Comparison of ENCODE assay signal across 8 mouse cellular contexts in the genomic region with DNA sequence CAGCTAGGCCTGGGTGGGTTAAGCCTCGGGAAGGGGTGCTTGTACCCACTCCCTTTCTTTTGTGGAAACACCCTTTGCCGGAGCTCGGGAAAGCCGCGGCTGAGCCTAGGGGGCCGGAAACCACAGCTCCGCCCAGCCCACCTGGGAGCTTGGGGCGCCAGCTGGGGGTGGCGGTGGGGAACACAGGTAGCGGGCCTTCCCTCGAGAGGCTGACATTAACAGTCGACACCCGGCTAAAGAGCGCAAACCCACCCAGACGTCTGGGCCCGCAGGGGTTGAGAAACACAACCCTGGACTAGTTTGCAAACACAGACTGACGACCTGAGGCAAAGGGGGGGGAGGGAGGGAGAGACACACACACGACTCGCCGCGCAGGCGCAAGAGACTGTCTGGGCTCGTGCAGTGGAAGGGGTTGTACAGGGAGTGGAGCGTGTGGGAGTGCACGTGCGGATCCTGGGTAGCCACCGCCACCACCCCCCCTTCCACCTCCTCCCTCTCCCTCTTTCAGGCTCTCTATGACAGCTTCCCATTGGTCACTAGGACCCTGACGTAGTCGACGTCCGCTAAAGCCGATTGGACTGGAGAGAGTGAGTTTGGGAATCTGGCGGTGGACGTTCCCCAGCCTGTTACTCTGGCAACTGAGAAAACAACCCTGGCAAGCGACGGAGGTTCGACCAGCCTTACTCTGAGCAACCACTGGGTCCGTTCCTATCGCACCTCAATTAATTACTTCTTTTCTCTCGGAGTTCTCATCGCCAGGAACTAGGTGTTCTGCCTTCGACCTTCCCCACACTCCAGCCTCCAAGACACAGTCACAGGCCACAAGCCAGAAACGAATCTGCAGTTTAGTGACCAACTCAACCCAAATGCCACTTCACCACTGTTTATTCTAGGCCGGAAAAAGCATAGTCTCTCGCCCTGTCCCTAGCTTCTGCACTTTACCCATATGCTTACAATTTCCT. TPM values are rescaled to one million over a fixed set of nuclear protein-coding genes. Genes with fewer than 3 reads are reported as not detected.
A peak's percentile ranks its signal among the peaks of the same experiment; 100 is the strongest.
DNase-seq lines count a peak whose midpoint lies in the region; ATAC-seq and TF ChIP-seq lines count a peak whose summit lies in the region.

No protein-coding gene starts in this region.

- peak overlapping the region; percentile 90 for H3K4me2 ChIP-seq in forebrain, embryonic 16.5 days (ENCODE audit: low read length)
- H3K4me2 ChIP-seq in neural tube, embryonic 15.5 days, result peak overlapping the region; percentile 96

- DNase-seq in G1E (ENCODE audit: low spot score), result peak; percentile 95
- DNase-seq in cerebellum, adult 2 months, result peak; percentile 90 to 98
- peak; percentile 84 to 86 for DNase-seq in heart, postnatal 36 days
- DNase-seq in layer of hippocampus, adult 18-20 months (ENCODE audit: low spot score in 2 of 2), result peak; percentile 93 to 94
- peak; percentile 83 for DNase-seq in lung, adult 2 months
- peak; percentile 96 for DNase-seq in testis, postnatal 14 days (ENCODE audit: low spot score)

- H3K36me3 ChIP-seq in G1E (replicated peaks), result peaks cover 9% of the 10 kb centered on the region
- H3K36me3 ChIP-seq in forebrain, embryonic 16.5 days (ENCODE audit: control insufficient read depth, insufficient read depth), result no peaks in the 10 kb centered on the region
- H3K36me3 ChIP-seq in neural tube, embryonic 15.5 days, result no peaks in the 10 kb centered on the region

- ATAC-seq in G1E (ENCODE audit: extremely low read depth, insufficient number of reproducible peaks, low FRiP score, poor library complexity, severe bottlenecking), result peak; percentile 73
- peak; percentile 92 for ATAC-seq in forebrain, embryonic 16.5 days
- ATAC-seq in neural tube, embryonic 15.5 days (ENCODE audit: low FRiP score), result peak; percentile 93

- peak overlapping the region; percentile 64 for H3K9ac ChIP-seq in forebrain, embryonic 16.5 days (replicated peaks; ENCODE audit: low read depth, low read length)
- peak overlapping the region; percentile 60 for H3K9ac ChIP-seq in neural tube, embryonic 15.5 days (replicated peaks)

- no peaks in the 10 kb centered on the region for H3K9me3 ChIP-seq in G1E (replicated peaks)
- no peaks in the 10 kb centered on the region for H3K9me3 ChIP-seq in forebrain, embryonic 16.5 days (ENCODE audit: control insufficient read depth, low read length)
- no peaks in the 10 kb centered on the region for H3K9me3 ChIP-seq in neural tube, embryonic 15.5 days (replicated peaks)

- H3K27ac ChIP-seq in cerebellum, adult 2 months (ENCODE audit: insufficient read depth, low read length), result peak overlapping the region; percentile 98
- peak overlapping the region; percentile 99 for H3K27ac ChIP-seq in forebrain, embryonic 16.5 days (ENCODE audit: low read length)
- H3K27ac ChIP-seq in neural tube, embryonic 15.5 days (replicated peaks), result peak overlapping the region; percentile 98

- no peaks in the 10 kb centered on the region for H3K27me3 ChIP-seq in G1E (ENCODE audit: insufficient read depth, low read length)
- no peaks in the 10 kb centered on the region for H3K27me3 ChIP-seq in cerebellum, adult 2 months (ENCODE audit: control insufficient read depth, insufficient read depth, low read length)
- H3K27me3 ChIP-seq in forebrain, embryonic 16.5 days (replicated peaks; ENCODE audit: control insufficient read depth, insufficient read depth, low read length), result peaks cover 10% of the 10 kb centered on the region
- H3K27me3 ChIP-seq in neural tube, embryonic 15.5 days (replicated peaks), result peaks cover 28% of the 10 kb centered on the region

- WGBS in cerebellum, adult 2 months, result 1% methylated on average over 42 of the region's 45 CpGs
- under 1% methylated on average over 42 of the region's 45 CpGs for WGBS in forebrain, embryonic 16.5 days
- under 1% methylated on average over 45 of the region's 45 CpGs for WGBS in lung, adult 2 months
- under 1% methylated on average over 44 of the region's 45 CpGs for WGBS in neural tube, embryonic 15.5 days

- peaks cover 81% of the 10 kb centered on the region for H3K4me1 ChIP-seq in G1E (ENCODE audit: insufficient read depth, low read depth, low read length)
- H3K4me1 ChIP-seq in cerebellum, adult 2 months (ENCODE audit: control insufficient read depth, insufficient read depth, low read length), result peaks cover 5% of the 10 kb centered on the region; the same call in 1 of the 2 replicates
- peaks cover 47% of the 10 kb centered on the region for H3K4me1 ChIP-seq in forebrain, embryonic 16.5 days (replicated peaks; ENCODE audit: control insufficient read depth, insufficient read depth, low read length)
- H3K4me1 ChIP-seq in lung, adult 2 months (ENCODE audit: control insufficient read depth, insufficient read depth, low read length), result peaks cover 6% of the 10 kb centered on the region; the same call in 1 of the 2 replicates
- peaks cover 60% of the 10 kb centered on the region for H3K4me1 ChIP-seq in neural tube, embryonic 15.5 days

- peak; percentile 81 for TF ChIP-seq POLR2A in cerebellum, adult 2 months (IDR thresholded peaks at IDR 0.05; ENCODE audit: borderline replicate concordance, insufficient read depth, low read length)
- peak; percentile 82 for TF ChIP-seq POLR2A in lung, adult 2 months (IDR thresholded peaks at IDR 0.05; ENCODE audit: borderline replicate concordance, extremely low read depth, low read depth, low read length)

- peak overlapping the region; percentile 78 for H3K4me3 ChIP-seq in G1E (ENCODE audit: low read depth, low read length)
- peak overlapping the region; percentile 78 for H3K4me3 ChIP-seq in cerebellum, adult 2 months (replicated peaks; ENCODE audit: insufficient read depth, low read depth, low read length)
- peak overlapping the region; percentile 75 for H3K4me3 ChIP-seq in forebrain, embryonic 16.5 days (replicated peaks; ENCODE audit: low read length)
- peak overlapping the region; percentile 87 for H3K4me3 ChIP-seq in lung, adult 2 months (replicated peaks; ENCODE audit: extremely low read depth, low read depth, low read length)
- H3K4me3 ChIP-seq in neural tube, embryonic 15.5 days (replicated peaks), result peak overlapping the region; percentile 65

- TF ChIP-seq CTCF in G1E (IDR thresholded peaks at IDR 0.05; ENCODE audit: low read depth, low read length), result no peak
- no peak for TF ChIP-seq CTCF in cerebellum, adult 2 months (IDR thresholded peaks at IDR 0.05; ENCODE audit: borderline replicate concordance, insufficient read depth, low read depth, low read length)
- no peak for TF ChIP-seq CTCF in lung, adult 2 months (IDR thresholded peaks at IDR 0.05; ENCODE audit: insufficient read depth, low read length)

- intact Hi-C loops in heart, postnatal 36 days (cut with DNase I), result loop anchor here (1.0 to 10.0 kb wide), 6 partner anchors 9 to 816 kb away; a partner anchor contains a TSS

RNA-seq across cellular contexts. Expression of a gene that starts 5.3 kb away (rescaled TPM):
- total RNA-seq in G1E (2014; fragmentation: Nextera tagmentation) (145 and 185 TPM in 2 replicates), G1E (2017) (3.9 and 4.8 TPM in 2 replicates)
- polyA plus RNA-seq in G1E (2012), result 104 and 111 TPM in 2 replicates
- 14.0 and 16.5 TPM in 2 replicates for polyA plus RNA-seq in cerebellum, adult 2 months (2012; rRNA removed)
- polyA plus RNA-seq in forebrain, embryonic 16.5 days (2015; fragmentation: Nextera tagmentation; extraction: Ambion mirVana), result 48.4 and 52.8 TPM in 2 replicates
- 10 to 100 TPM; 26.1 to 29.1 TPM for total RNA-seq in heart, postnatal 36 days (2021)
- total RNA-seq in layer of hippocampus, adult 18-20 months (2021), result 10 to 100 TPM; 35.7 to 39.3 TPM
- 19.4 and 21.0 TPM in 2 replicates for polyA plus RNA-seq in lung, adult 2 months (2012; rRNA removed)
- 29.4 and 32.6 TPM in 2 replicates for polyA plus RNA-seq in neural tube, embryonic 15.5 days (2015; fragmentation: Nextera tagmentation; extraction: Ambion mirVana)

RNA-seq across cellular contexts. Expression of a gene that starts 20.7 kb away (rescaled TPM):
- total RNA-seq in G1E (2014; fragmentation: Nextera tagmentation), result 2.6 TPM in 2 replicates
- 0.93 and 1.2 TPM in 2 replicates for total RNA-seq in G1E (2017)
- 2.2 and 3.0 TPM in 2 replicates for polyA plus RNA-seq in G1E (2012)
- 5.7 and 6.0 TPM in 2 replicates for polyA plus RNA-seq in cerebellum, adult 2 months (2012; rRNA removed)
- polyA plus RNA-seq in forebrain, embryonic 16.5 days (2015; fragmentation: Nextera tagmentation; extraction: Ambion mirVana), result 5.9 and 6.2 TPM in 2 replicates
- 10 to 100 TPM; 23.3 to 29.6 TPM for total RNA-seq in heart, postnatal 36 days (2021)
- total RNA-seq in layer of hippocampus, adult 18-20 months (2021), result 1 to 10 TPM; 2.5 to 2.7 TPM
- 37.8 and 63.1 TPM in 2 replicates for polyA plus RNA-seq in lung, adult 2 months (2012; rRNA removed)
- 6.2 and 9.1 TPM in 2 replicates for polyA plus RNA-seq in neural tube, embryonic 15.5 days (2015; fragmentation: Nextera tagmentation; extraction: Ambion mirVana)

RNA-seq across cellular contexts. Expression of a gene that starts 23.3 kb away (rescaled TPM):
- 24.0 and 26.0 TPM in 2 replicates for total RNA-seq in G1E (2014; fragmentation: Nextera tagmentation)
- total RNA-seq in G1E (2017), result 36.0 and 41.5 TPM in 2 replicates
- 3.5 and 9.1 TPM in 2 replicates for polyA plus RNA-seq in G1E (2012)
- polyA plus RNA-seq in cerebellum, adult 2 months (2012; rRNA removed), result 40.2 and 41.9 TPM in 2 replicates
- 42.5 and 44.2 TPM in 2 replicates for polyA plus RNA-seq in forebrain, embryonic 16.5 days (2015; fragmentation: Nextera tagmentation; extraction: Ambion mirVana)
- 10 to 100 TPM; 29.6 to 31.8 TPM for total RNA-seq in heart, postnatal 36 days (2021)
- total RNA-seq in layer of hippocampus, adult 18-20 months (2021), result 10 to 100 TPM; 47.8 to 51.2 TPM
- polyA plus RNA-seq in lung, adult 2 months (2012; rRNA removed), result 21.9 and 24.7 TPM in 2 replicates
- polyA plus RNA-seq in neural tube, embryonic 15.5 days (2015; fragmentation: Nextera tagmentation; extraction: Ambion mirVana), result 29.7 and 31.5 TPM in 2 replicates

RNA-seq across cellular contexts. Expression of a gene that starts 23.5 kb away (rescaled TPM):
- total RNA-seq in G1E (2014; fragmentation: Nextera tagmentation) (96.2 and 98.4 TPM in 2 replicates), G1E (2017) (171 and 204 TPM in 2 replicates)
- 104 and 107 TPM in 2 replicates for polyA plus RNA-seq in G1E (2012)
- polyA plus RNA-seq in cerebellum, adult 2 months (2012; rRNA removed), result 193 and 200 TPM in 2 replicates
- polyA plus RNA-seq in forebrain, embryonic 16.5 days (2015; fragmentation: Nextera tagmentation; extraction: Ambion mirVana), result 79.2 and 86.1 TPM in 2 replicates
- 100 to 1,000 TPM; 101 to 103 TPM for total RNA-seq in heart, postnatal 36 days (2021)
- total RNA-seq in layer of hippocampus, adult 18-20 months (2021), result 100 to 1,000 TPM; 107 to 123 TPM
- polyA plus RNA-seq in lung, adult 2 months (2012; rRNA removed), result 129 and 141 TPM in 2 replicates
- polyA plus RNA-seq in neural tube, embryonic 15.5 days (2015; fragmentation: Nextera tagmentation; extraction: Ambion mirVana), result 130 and 132 TPM in 2 replicates

RNA-seq across cellular contexts. Expression of a gene that starts 49.6 kb away (rescaled TPM):
- total RNA-seq in G1E (2014; fragmentation: Nextera tagmentation), result 120 TPM in 2 replicates
- total RNA-seq in G1E (2017), result 55.6 and 71.0 TPM in 2 replicates
- polyA plus RNA-seq in G1E (2012), result 183 and 212 TPM in 2 replicates
- 111 and 115 TPM in 2 replicates for polyA plus RNA-seq in cerebellum, adult 2 months (2012; rRNA removed)
- polyA plus RNA-seq in forebrain, embryonic 16.5 days (2015; fragmentation: Nextera tagmentation; extraction: Ambion mirVana), result 132 and 146 TPM in 2 replicates
- total RNA-seq in heart, postnatal 36 days (2021), result 10 to 100 TPM; 21.8 to 22.8 TPM
- 100 to 1,000 TPM; 531 to 556 TPM for total RNA-seq in layer of hippocampus, adult 18-20 months (2021)
- 120 and 135 TPM in 2 replicates for polyA plus RNA-seq in lung, adult 2 months (2012; rRNA removed)
- 70.6 and 76.1 TPM in 2 replicates for polyA plus RNA-seq in neural tube, embryonic 15.5 days (2015; fragmentation: Nextera tagmentation; extraction: Ambion mirVana)

Comparison
In these comparisons a context has a peak if more than half of its experiments do, and no peak if none do; other contexts are left out.
1. Peak in every context shown above with its lines: DNase-seq, ATAC-seq, H3K4me3 ChIP-seq and H3K27ac ChIP-seq.